Mouse (Mus musculus) E14TG2a.4 (cell line): ENCODE measurements around the gene Ntmt1.

ENCODE experiments used
- CTCF ChIP-seq: conservative IDR thresholded peaks from 2 replicates; pipeline ENCODE4 v1.5.1; 2014; ENCODE audit warnings: low read length
- NANOG ChIP-seq: IDR thresholded peaks from 2 replicates; pipeline ENCODE4 v1.6.1; 2014; ENCODE audit warnings: borderline replicate concordance, low read length, mixed read lengths
- POU5F1 ChIP-seq: IDR thresholded peaks from 2 replicates; pipeline ENCODE4 v1.6.1; 2014; ENCODE audit warnings: low read length, borderline replicate concordance

- TF ChIP-seq CTCF (no peak), NANOG (no peak), POU5F1 (no peak)
Observed at GRCm38 (mm10) chr2:30795889-30796275, 11.7 kb upstream of the Ntmt1 start.
